Mouse (Mus musculus): ENCODE measurements at regions not wholly inside any gene's neighbourhood (a gene's known extent, or its start where the extent isn't known, plus 50 kb on each side); places are given as distances from the start of the nearest gene placed in this dataset.
"Not testable (repeated sequence)": the region's sequence is repeated elsewhere in the genome, so short reads cannot be mapped to it uniquely, and the experiment has no call there.

DNA sequence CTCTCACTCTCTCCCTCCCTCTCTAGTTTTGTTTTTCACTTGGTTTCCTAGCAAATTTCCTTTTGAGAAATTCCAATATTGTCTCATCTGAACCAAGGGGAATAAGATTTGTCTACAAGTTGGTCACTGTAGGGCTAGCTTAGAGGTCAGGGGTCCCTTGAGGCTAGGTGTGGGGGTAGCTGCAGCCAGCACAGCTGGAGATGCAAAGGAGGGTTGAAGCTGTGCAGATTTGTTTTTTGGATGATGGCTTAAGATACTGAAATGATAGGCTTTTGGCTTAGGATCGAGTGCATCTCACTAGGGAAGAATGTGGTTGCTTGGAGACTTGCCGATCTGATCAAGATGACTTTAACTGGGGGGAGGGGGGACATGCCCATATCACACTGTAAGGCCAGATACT is 88.3 kb upstream of the Tmem28 start:
- no peak for ATAC-seq (ENCODE audit: insufficient number of reproducible peaks, low FRiP score, low TSS enrichment)

DNA sequence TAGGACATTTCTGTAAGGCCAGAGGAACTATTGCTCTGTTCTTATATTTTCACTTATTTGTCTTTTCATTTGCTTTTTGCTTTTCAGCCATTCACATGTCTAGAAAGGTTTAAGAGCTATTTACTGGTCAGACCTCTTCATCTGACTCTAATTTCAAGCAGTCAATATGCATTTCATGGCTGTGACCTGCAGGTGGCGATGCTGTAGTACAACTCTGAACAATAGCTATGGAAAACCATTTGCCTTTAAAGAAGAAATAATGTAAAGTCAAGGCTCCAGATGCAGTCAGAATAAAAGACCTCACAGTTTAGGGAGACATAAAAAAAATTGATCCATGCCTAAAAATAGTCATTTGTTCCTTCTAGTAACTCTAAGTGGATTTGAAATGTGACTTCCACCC is 95.7 kb upstream of the Tmem28 start:
- no peak for ATAC-seq (ENCODE audit: insufficient number of reproducible peaks, low FRiP score, low TSS enrichment)

DNA sequence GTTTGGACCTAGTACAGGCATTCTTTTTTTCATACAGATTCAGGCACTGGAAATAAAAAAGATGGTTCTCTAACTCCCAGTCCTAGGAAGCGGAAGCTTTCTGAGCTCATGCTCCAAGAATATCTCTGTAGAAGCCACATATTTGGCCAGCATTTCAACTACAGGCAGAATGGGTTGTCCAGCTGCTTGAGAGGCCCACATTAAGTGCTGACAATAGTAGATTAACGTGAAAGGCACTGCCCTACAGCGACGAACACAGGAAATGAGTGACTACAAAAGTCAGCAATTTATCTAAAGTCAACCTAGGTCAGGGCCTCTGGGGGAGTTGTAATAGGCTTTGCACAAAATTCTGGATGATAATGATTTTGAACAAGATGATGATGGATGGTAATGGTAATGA is 125.5 kb upstream of the Tmem28 start:
- no peak for ATAC-seq (ENCODE audit: insufficient number of reproducible peaks, low FRiP score, low TSS enrichment)

DNA sequence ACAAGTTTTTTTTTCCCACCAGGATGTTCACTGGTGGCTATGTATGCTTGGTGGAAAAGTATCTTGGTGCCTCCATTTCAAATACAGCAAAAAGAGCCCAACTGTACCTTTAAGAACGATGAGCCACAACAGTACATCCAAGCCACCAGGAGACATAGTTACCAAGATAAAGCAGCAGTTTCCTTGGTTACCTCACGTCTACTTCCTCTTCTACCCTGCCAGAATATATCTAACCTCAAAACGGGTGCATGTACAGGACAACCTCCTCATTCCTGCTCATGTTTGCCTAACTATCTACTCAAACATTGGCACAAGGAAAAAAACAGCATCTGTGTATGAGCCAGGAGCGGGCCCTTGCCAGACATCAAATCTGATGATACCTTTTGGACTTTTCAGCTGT is 129.8 kb upstream of the Tmem28 start:
- ATAC-seq (ENCODE audit: insufficient number of reproducible peaks, low FRiP score, low TSS enrichment): no peak

DNA sequence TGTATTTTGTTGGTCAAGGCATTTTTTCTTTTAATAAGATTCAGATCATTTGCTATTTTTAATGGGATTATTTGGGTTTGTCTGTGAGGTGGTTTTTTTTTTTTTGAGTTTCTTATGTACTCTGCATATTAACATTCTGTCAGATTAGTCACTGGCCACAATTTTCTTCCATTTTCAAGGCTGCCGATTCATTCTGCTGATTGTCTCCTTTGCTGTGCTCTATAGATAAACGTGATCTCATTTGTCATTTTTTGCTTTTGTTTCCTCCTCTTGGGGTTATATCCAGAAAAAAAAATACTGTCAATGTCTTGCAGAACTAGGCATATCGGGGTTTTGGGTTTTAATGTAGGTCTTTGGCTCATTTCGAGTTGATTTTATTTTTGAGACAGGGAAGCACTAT is 131.1 kb upstream of the Tmem28 start:
- ATAC-seq (ENCODE audit: insufficient number of reproducible peaks, low FRiP score, low TSS enrichment): no peak

DNA sequence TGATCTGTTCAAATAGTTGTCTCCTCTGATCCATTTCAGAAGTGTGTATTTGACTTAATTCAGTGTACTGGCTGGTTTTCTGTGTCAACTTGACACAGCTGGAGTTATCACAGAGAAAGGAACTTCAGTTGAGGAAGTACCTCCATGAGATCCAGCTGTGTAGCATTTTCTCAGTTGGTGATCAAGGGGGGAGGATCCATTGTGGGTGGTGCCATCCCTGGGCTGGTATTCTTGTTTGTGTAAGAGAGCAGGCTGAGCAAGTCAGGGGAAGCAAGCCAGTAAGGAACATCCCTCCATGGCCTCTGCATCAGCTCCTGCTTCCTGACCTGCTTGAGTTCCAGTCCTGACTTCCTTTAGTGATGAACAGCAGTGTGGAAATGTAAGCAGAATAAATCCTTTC is 138.3 kb upstream of the Tmem28 start:
- not testable (repeated sequence) for ATAC-seq (ENCODE audit: insufficient number of reproducible peaks, low FRiP score, low TSS enrichment)

DNA sequence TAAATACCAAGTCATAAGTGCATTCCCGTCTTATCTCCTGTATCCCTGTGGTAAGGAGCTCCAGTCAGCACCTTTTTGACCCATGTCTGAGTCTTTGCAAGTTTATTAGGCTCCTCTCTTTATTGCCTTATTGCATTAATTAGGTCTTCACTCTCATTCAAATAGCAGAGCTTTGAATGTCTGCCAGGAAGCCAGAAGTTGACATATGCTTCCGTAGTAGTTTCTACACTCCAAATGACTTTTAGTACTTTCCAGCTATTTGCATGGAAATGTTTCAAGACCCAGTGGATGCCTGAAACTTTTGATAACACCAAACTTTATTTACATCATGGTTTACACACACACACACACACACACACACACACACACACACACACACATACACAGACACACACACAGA is 153.2 kb upstream of the Tmem28 start:
- ATAC-seq (ENCODE audit: insufficient number of reproducible peaks, low FRiP score, low TSS enrichment): no peak

DNA sequence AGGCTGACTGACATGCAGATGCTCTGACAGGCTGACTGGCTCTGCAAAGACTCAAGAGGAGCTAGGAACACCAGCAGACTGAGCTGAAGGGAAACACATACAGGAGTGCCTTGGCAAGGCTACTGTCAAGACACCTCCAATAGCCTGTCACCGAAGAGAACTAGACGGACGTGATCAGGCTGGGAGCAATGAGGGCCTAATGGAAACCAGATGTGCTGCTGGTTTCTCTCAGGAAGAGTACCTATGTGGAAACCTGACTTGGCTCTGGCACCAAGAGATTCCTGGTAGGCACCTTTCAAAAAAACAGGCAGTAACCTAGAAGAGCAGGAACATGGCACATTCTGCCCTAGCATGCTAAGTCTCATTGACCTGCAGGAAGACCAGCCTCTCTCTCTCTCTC is 158.3 kb upstream of the Tmem28 start:
- ATAC-seq (ENCODE audit: insufficient number of reproducible peaks, low FRiP score, low TSS enrichment): no peak

DNA sequence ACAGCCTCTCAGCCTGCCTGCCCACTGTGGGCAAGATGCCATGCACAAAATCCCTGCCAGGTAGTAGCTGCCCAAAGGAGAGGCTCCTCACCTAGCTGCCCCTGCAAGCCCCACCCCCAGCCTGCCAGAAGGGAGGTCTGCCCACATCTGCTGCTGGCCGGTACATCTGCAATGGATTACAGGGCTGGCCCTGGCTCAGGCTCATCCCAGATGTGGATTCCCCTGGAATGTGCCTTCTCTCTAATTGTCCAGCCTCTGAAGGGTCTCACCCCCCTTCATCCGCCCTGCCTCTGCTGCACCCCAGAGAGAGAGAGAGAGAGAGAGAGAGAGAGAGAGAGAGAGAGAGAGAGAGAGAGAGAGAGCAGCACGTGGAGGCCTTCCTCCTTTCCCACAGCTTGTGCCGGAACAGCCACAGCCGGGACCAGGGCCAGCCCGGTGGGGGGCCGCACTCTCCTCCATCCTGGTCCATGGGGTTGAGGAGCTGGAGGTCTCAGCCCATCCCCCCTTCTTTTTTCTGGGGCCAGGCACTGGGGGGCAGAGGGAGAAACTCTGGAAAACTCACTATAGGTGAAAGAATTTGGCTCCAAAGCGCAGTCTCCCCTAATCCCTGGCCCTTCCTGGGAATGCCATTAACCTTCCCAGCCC is 161.2 kb upstream of the Tmem28 start:
- no peak for ATAC-seq (ENCODE audit: insufficient number of reproducible peaks, low FRiP score, low TSS enrichment)

DNA sequence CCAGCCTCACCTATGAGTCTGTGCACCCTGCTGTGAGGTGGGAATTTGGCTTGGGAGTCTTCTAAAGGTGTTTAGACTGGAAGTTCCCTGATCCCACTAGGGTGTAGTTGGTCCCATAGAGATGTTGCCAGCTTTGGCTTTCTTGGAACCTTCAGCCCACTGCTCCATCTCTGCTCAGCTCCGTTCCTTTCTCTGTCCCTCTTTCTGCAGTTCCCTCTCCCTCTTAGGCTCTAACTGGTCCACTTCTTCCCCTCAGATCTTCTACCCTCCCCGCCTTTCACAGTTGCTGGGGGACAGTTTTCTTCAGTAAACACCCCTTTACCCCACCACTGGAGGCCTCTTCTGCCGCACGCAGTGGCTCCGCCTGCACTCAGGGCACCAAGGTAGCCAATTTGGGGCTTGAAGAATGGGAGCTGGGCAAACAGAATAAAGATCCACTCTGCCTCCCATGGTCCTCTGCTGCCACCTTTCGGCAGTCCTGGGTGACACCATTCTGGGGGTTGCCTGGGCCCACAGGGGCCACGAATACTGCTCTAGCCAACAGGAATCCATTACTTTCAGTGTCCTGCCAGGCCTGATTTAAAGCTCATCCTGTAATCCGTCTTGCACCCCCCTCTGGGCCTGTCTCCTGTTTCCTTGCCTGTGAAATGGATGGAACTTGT is 162.9 kb upstream of the Tmem28 start:
- ATAC-seq (ENCODE audit: insufficient number of reproducible peaks, low FRiP score, low TSS enrichment): no peak

DNA sequence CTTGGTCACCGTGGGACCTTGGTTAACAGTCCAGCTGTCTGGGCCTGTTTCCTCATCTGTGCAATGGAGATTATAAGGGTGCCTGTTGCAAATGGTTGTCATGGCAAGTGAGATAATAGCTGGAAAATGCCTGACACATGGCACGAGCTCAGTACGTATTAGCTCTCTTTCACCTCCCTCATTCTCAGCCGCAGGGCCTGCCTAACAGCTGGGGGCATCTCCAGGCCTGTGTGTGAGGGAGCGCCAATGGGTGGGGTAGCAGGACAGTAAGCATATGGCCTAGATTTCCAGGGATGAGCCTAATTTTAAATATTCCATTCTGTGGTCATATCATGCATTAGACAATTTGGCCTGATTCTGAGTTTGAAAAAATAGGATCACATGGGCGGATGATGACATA is 163.8 kb upstream of the Tmem28 start:
- ATAC-seq (ENCODE audit: insufficient number of reproducible peaks, low FRiP score, low TSS enrichment): no peak

DNA sequence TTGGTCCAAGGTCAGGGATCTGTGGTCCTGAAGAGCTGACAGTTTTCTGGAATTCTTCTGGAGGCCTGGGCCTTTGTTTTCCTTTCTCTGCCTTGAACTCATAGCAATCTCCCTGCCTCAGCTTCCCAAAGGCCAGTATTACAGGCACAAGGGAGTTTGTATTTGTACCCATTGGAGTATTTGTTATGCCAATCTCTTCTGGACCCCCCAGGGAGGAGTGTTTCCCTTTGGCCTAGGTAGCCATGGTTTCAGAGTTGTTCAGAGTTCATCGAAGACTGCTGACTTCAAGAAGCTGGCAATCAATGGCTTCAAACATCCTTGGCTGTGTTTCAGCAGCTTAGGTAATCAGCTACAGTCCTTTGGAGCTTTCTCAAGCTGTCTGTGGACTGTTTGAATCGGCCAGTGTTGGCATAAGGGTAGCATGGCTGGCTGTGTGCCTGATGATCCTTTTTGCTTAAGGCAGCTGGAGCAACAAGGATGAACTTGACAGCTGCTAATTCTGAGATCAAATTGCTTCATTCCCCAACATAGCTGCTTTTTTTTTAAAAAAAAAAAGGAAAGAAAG is 161.2 kb upstream of the Pja1 start:
- ATAC-seq (ENCODE audit: insufficient number of reproducible peaks, low FRiP score, low TSS enrichment): no peak

DNA sequence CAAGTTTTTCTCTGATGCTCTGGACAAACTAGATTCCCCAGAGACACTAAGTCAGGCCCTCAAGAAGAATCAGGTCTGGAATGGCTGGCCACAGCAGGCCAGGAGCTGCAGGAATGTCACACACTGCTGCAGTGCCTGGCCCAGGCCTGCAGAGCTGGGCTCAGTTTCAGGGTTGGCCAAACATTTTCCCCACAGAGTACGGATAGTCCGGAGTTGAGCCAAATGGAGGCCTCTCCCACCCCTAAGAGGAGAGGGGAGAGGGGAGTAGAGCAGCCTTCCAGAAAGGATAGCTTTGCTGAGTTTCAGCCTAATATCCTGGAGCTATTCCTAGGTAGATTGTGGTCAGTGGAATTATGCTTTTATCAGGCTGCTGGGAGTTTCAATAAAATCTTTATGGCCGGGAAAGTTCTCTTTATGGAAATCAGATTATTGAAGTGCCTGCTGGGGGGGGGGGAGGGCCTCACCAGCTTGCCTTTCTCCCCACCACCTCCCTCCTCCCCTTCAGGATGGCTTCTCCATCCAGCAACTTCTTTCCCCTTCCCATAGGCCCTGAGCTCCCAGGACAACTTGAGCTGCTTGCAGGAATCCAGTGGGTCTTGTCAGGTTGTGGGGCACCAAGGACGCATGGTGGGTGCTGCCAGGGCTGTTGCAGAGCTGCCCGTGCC is 153.6 kb upstream of the Pja1 start:
- ATAC-seq (ENCODE audit: insufficient number of reproducible peaks, low FRiP score, low TSS enrichment): no peak

DNA sequence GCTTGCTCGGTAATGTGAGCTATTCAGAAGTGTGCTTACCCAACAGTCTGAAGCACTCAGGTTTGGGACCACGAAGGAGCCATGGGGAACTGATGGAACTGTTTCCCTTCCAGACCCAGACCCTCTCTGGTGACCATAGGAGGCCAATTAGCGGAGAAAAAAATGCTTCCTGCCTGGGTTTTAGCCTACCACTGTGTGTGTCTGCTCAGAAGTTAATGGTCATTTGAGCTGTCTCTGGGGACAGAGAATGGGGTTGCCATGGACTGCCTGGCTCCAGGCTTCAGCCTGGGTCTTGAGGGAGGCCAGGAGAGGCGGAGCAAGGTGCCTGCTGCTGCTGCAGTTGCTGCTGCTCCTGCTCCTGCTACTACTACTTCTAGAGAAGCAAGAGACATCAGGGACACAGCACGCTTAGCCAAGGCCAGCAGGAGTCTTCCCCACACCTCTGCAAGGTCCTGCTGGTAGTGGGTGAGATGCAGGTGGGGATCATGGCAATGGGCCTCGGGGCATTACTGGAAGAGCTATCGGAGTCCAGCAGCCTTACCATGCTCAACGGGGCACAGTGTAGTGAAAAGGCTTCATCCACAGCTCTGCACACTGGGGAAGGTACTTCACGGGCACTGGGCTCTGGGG is 141.2 kb upstream of the Pja1 start:
- ATAC-seq (ENCODE audit: insufficient number of reproducible peaks, low FRiP score, low TSS enrichment): no peak

DNA sequence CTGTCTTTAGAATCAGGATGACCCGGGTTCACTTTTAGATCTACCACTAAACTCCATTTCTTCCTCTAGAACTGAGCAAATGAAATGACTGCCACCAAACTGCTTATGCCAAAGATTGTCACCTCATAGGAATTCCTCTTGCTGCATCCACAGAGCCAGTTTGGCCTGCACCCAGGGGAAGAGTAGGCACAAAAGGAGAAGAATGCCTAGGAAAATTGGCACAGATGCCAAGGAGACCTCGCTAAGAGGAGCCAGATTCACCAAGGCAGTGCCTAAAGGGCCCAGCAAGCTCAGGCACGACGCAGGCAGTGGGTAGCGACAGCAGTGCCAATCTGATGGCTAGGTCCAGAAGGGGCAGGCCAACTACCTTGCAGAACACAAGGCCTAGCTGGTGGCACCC is 139.0 kb upstream of the Pja1 start:
- ATAC-seq (ENCODE audit: insufficient number of reproducible peaks, low FRiP score, low TSS enrichment): no peak

DNA sequence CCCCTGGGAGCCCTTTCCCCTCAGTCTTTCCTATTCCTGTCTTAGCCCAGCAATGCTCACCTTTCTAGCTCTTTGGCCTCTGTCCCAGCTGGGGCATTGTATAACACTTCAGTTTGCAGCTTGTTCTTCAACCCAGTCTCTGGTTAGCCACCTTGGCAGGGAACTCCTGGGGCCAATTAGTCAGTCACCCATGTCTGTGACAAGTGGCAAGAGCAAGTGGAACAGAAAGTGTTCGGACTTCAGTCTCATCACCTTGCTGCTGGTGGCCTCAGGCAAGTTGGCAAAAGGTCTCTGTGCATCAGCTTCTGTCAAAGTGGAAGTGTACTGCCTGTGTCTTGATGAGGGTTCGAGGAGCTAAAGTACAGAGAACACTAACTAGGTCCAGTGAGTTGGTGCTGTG is 138.5 kb upstream of the Pja1 start:
- no peak for ATAC-seq (ENCODE audit: insufficient number of reproducible peaks, low FRiP score, low TSS enrichment)

DNA sequence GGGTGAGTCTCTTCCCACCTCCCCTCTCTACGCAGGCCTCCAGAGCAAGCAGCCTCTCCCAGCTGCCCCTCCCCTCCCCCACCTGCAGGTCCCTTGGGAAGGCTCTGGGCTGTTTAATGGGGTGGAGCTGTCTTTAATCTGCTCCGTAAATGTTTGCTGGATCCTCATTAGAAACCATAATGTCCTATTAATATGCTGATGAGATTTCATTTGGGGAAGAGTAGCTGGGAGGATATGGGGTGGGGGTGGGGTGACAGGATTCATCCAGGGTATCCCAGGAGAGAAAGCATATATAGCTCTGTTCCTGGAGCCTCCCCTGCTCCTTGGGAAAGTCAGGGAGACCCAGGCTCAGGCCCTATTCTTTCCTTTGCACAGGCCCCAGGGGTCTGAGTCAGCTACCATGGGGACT is 137.2 kb upstream of the Pja1 start:
- ATAC-seq (ENCODE audit: insufficient number of reproducible peaks, low FRiP score, low TSS enrichment): no peak

DNA sequence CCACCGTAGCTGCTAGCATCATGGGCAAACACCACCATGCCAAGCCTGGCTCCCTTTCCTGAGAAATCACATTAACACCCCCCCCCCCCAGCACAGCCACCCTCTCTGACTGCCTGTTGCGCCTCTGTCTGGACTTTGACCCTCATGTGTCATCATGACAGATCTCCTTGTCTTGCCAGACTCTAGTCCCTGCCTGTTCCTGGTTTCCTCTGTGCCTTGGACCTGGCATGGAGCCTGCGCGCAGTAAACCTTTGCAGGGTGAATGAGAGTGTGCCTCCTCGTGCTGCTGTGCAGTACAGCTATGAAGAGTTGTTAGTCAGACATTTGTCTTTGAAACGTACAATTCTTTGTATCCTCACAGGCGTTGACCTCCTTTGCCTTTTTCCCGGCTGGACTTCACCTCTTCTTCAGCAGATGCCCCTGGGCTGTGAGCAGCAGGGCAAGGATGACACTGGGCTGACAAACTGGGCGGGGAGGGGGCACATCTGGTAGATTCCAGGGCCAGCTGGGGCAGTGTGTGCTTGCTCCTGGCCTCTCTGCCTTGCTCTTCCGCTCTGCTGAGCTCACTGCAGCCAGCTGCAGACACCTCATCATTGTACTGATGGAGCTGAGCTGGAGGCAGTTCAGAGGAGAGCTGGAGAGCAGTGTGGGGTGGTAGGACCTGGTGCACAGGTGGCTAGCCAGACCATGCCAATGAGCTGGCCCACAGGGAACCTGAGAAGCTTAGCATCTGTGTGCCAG is 134.2 kb upstream of the Pja1 start:
- ATAC-seq (ENCODE audit: insufficient number of reproducible peaks, low FRiP score, low TSS enrichment): no peak

DNA sequence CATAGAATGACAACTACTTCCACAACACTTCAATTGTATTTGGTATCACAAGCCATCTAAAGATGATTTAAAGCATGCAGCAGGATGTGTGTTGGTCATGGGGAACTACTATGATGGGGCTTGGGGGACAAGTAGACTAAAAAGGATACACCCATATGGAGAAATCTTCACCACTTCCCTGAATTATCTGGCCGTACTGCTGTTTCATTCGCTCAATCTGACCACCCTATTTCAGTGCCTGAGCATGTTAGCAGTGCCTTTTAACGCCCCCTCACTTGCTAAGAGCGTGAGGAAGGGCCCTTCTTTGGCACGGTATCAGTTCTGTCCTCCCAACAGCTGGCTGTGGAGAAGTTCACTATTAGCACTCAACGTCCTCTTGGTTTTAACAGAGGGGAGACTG is 132.6 kb upstream of the Pja1 start:
- no peak for ATAC-seq (ENCODE audit: insufficient number of reproducible peaks, low FRiP score, low TSS enrichment)

DNA sequence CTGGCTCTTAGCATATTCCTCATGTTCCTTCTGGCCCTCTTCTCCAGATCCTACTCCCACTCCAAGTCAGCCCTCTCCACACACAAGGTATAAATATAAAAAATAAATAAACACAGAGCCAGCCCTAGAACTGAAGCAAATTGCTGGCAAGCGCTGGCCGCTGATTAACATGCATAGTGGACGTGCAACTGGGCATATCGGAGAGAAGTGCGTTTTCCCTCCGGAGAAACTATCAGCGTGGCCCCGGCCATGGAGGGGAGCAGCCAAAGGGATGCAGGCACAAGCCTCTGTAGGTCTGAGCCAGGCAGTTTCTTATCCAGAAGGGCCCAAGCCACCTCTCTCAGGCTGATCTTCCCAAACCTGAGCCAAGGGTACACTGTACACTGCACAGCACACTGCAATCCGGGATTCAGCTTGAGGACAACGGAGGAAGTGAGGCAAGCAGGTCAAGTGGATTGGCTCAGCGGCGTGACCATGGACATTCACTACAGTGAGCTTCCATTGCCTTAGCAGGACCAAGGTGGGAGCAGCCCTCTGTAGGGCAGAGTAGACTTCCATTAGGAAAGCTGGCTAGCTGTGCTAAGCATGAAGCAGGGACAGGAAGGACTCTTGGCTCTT is 131.3 kb upstream of the Pja1 start:
- no peak for ATAC-seq (ENCODE audit: insufficient number of reproducible peaks, low FRiP score, low TSS enrichment)
